Mouse (Mus musculus) mature B cell (primary cell): Measurements from ENCODE around the gene Frmd4b.

Experiments
- in situ Hi-C: fragments of 300-500 bp; cut with MboI; formaldehyde crosslinking; loops from 2 replicates; pipeline ENCODE4 v1.14.3; 2019

Frmd4b gene

GRCm38 (mm10) chr6:97617266-97617743 is at the start of gene Frmd4b:
Gene Frmd4b (minus strand): TSS chr6:97617541.
- in situ Hi-C loops = no loop called here

- in situ Hi-C loops = no loop called here
Observed at GRCm38 (mm10) chr6:97666417-97666816, 49.1 kb upstream of the Frmd4b start.

DNA sequence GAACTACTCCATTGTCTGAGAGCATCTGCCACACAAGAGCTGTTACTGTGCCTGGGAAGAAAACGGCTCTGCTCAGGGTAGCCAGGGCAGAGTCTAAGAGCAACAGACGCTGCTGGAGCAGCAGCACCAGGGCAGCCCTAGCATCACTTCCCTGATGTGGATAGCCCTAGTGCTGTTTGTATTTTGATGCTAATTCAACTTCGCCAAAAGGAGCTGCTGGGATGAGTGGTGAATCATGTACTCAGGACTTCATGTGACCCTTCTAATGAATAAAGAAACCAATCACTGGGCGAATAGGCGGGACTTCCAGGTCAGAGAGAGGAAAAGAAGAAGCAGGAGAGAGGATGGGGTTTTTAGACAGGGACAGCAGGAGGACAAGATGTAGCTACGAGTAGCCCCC is 41.6 kb upstream of the Frmd4b start:
- in situ Hi-C loops = no loop called here

GRCm38 (mm10) chr6:97655986-97656385 is 38.6 kb upstream of the Frmd4b start:
- in situ Hi-C loops = no loop called here

DNA sequence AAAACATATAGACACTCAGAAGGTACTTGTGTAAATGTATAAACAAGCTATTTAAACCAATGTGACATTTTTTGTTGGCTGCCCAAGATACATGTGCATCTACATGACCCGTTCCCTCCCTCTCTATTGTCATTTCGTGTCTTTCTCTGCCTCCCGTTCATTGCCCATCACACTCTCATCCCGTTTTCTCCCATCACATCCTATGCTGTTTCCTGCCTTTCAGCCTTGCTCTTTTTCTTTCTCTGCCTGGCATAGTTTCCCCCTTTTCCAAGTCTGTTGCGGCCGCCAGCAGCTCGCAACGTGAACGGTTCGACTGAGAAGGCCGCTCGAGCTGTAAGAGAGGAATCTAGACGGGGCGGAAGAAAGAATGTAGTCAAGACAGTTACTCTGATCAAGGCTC is 30.2 kb upstream of the Frmd4b start:
- in situ Hi-C loops = no loop called here

GRCm38 (mm10) chr6:97623330-97623729 is 6.0 kb upstream of the Frmd4b start:
- in situ Hi-C loops = no loop called here

DNA sequence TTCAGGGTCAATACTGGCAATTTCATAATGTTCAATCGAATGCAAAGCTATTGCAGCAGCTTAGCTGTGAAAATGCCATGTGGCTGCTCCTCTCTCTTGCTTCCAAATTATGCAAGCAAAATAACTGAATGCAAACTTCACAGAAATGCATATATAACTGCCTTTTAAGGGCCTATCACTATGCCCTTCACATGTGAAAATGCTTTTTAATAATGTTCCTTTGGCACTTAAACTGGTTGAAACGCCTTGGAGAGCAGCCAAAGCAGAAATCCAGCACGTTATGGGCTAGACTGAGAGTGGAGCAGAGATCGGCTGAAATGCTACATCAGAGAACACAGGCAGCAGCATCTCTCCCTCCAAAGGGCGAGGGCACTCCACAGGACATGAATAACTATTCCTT is 4.9 kb upstream of the Frmd4b start:
- in situ Hi-C loops = no loop called here

GRCm38 (mm10) chr6:97617774-97618173 is 433 bp upstream of the Frmd4b start:
- in situ Hi-C loops = no loop called here

GRCm38 (mm10) chr6:97616658-97617265 is 579 bp downstream of the Frmd4b start:
- in situ Hi-C loops = no loop called here

DNA sequence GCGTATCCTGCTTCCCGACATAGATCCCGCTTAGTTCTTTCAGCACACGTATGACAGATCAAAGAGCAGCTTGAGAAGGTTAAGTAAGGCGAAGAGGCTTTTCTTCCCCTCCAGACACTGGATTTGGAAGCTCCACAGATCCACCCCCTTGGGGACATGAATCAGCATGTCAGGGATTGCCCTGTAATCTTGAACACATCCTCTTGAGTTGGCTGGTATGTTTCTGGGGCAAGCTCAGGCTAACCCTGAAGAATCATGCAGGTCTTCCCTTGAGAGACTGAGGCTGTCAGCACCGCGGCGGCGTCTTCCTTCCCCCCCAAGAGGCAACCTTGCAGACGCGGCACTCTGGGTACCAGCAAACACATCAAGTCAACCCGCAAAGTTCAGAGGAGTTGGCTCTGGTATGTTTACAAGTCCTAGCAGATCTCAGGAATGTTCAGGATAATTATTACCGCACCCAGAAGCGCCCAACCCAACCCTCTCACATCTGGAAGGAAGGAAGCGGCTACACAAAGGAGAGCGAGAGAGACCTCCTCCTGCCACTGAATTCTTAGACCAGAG is 1.4 kb downstream of the Frmd4b start:
- in situ Hi-C loops = no loop called here

- in situ Hi-C loops = no loop called here
Observed at GRCm38 (mm10) chr6:97614179-97614578, 3.2 kb downstream of the Frmd4b start.

DNA sequence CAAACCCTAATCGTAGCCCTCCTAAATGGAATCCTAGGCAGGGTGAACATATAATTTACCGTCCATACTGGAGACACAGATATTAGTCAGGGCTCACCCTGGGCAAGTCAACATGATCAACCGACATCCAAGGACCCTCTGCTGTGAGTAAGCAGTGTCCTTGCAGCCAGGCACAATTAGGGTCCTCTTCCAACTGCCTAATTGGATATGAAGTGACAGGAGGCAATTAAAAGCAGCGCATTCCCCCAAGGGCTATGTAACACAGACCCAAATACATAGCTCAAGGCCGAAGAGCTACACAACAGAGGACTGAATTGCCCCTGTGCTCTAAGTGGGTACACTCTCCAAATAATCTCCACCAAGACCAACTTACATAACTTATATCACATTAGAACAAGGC is 4.5 kb downstream of the Frmd4b start:
- in situ Hi-C loops = no loop called here

DNA sequence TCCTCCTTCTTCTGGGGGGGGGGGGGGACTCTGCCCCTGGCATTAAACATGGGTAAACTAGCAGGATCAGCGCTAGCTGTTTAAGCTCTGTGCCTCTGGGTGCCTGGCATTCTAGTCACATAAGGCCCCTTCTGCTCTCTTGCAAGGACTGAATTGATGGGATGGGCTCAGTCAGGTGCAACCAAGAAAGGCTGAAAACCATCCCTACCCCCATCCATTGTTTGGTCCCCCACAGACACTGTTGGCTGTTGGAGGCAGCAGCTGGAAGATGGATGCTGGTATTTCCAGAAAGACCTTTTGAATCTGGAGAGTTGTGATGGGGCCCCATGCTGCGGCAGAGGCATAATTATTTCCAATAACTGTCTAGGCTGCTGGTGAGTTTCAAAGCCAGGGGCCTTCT is 7.3 kb downstream of the Frmd4b start:
- in situ Hi-C loops = no loop called here

DNA sequence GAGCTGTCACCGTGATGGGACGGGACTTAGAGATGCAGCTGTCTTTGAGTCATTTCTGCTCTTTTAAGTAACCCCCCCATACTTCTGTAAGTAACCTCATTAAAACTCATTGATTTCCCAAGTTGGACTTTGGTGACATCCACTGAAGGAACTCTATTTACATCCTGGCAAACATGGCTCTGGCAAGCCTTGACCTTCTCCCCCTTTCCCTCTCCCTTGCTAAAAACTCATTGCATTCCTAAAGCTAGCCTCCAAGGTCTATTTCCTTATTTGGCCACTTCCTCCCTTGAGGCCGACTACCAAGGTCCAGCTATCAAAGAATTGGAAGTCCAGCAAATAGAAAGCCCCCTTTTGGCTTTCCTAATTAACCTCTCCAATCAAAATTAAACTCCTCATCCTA is 9.7 kb downstream of the Frmd4b start:
- in situ Hi-C loops = no loop called here

DNA sequence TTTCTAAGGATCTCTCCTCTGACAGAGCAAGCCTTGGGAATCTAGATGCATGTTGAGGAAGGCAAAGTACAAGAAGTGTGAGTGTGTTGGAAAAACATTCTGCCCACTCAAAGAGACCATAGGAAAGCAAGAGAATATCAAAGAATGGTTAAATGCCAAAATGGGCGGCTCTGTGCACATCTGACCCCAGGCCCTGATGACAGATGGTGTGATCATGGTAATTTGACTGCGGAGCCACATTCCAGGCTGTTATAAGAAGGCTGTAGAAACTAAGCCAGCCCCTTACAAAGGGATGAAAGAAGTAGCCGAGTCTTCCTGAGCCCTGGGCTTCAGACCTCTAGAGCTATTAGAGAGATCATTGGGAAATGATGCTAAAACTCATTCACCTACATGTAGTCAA is 22.1 kb downstream of the Frmd4b start:
- in situ Hi-C loops = no loop called here

GRCm38 (mm10) chr6:97594589-97594988 is 22.8 kb downstream of the Frmd4b start:
- in situ Hi-C loops = no loop called here

DNA sequence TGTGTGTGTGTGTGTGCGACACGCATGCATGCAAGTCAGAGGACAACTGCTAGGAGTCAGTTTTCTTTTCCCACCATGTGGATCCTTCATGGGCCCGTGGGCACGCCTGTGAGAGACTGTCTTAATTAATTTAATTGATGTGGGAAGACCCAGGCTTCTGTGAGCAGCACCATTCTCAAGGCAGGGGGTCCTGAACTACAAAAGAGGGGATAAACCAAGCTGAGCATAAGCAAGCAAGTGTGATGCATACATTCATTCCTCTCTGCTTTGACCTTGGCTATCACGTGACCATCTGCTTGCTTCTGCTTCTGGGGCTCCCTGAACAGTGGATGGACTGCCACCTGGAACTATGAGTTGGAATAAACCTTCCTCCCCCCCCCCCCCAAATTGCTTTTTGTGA is 27.1 kb downstream of the Frmd4b start:
- in situ Hi-C loops = no loop called here

DNA sequence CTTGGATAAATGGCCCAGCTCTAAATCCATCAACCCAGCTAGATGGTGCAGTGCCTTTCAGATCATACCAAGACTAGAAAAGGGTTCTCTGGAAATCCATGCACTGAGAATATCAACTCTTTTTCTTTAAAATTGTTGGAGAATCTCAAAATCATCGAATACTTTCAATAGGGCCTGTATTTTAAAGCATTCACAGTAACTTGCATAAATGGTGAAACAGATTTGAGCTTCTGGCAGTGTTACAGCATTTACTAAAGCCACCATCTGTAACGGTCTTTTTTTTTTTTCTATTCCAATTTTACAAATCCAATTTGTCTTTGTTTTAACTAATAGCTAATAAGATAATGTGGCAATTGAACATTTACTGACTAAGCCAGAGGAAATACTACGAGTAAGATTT is 27.8 kb downstream of the Frmd4b start:
- in situ Hi-C loops = no loop called here

DNA sequence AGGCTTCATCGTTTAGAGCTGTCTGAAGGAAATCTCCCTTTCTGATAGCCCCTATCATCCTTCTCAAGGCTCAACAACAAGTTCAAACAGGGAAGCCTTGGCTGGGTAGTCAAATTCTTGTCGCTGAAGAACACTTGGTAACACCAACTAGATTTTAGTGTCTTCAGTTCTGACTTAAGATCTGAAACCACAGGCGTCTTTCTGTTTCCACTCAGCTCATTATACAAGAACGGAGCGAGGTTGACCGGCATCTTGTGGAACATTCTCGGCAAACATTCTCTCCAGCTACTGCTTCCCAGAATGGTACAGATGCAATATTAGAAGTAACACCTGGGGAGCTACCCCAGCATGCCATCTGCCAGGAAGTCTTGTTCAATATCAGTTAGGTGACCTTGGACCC is 28.3 kb downstream of the Frmd4b start:
- in situ Hi-C loops = no loop called here

GRCm38 (mm10) chr6:97586606-97587005 is 30.7 kb downstream of the Frmd4b start:
- in situ Hi-C loops = no loop called here

DNA sequence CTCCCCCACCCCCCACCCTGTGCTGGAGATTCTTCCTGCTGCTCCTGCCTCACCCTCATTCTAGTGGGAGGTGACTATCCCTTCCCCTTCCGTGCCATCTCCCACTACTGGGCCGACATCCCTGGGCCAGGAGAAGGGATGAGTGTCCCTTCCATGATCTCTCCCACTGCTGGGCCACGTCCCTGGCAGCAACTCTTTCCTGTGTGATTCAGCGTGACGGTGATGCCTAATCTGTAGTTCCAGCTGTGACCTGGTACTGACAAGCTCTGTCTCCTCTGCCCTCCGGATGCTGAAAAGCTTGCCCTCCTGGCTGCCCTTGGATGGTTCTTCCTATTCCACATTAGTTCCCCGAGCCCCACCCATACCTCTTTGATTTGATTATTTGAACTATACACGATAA is 31.3 kb downstream of the Frmd4b start:
- in situ Hi-C loops = no loop called here

- in situ Hi-C loops = no loop called here
Observed at GRCm38 (mm10) chr6:97582748-97583147, 34.6 kb downstream of the Frmd4b start.

DNA sequence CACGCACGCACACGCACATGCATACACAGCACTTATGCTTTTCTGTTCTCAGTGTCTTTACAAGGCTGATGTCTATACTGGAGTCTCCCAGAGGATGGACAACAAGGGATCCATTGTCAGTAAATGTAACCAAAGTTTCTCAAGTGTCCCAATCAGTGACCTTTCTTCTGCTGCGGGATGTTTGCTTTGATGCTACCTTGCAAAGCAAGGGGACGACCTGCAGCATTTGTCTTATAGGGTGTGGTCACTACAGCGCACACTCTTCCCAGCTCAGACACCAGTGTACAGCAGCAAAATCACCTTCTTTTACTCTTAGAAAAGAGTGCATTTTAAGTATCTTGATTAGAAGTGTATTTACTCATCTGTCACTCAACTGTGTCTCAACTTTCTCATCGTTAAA is 35.4 kb downstream of the Frmd4b start:
- in situ Hi-C loops = no loop called here

DNA sequence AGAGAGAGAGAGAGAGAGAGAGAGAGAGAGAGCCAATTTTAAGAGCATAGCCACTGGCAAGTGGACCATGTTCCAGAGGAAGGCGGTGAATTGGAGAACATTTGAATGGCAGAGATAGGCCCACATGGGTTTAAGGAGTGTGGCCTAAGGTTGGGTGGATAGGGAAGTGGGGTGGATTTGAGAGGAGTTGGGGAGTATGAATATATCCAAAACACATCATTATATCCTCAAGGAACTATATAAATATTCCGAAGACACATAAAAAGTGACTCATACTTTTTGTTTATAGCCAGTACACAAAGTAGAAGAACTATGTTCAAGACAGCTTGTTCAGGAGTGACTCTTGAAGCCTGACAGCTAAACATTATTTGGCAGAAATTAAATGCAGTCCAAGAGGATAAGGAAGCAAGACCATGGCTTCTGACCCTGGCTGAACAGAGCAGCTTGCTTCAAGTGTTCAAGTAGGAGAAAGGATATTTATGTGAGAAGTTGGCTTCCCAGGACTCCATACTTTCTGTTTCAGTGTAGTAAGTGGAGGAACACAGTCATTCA is 36.8 kb downstream of the Frmd4b start:
- in situ Hi-C loops = no loop called here
